12 mouse cellular contexts compared by ENCODE assay signal in the genomic region with DNA sequence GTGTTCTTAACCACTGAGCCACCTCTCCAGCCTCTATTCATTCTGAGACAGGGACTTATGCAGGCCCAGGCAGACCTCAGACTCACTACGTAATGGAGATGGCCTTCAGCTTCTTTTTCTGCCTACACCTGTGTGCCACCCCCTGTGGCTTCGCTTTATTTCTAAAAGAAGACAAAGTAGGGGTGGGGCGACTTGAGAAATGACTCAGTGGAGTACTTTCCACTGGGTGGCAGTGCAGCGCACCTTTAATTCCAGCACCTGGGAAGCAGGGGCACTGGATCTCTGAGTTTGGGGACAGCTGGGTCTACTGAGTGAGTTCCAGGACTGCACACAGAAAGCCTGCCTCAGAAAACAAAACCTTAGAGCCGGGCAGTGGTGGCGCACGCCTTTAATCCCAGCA. TPM values are rescaled to one million over a fixed set of nuclear protein-coding genes. Genes with fewer than 3 reads are reported as not detected.
DNase-seq lines count a peak whose midpoint lies in the region; ATAC-seq and TF ChIP-seq lines count a peak whose summit lies in the region.
"Had no signal": no experiment of that assay in that cellular context is flagged by ENCODE, and none has a peak within 500 bp of the region (broad histone marks: within the 10 kb centered on the region; RNA-seq: fewer than 3 reads in every experiment).

No protein-coding gene starts in this region.

- H3K27ac ChIP-seq in left cerebral cortex, adult 2 months, result no peak overlapping the region
- no peak overlapping the region for H3K27ac ChIP-seq in CH12.LX (ENCODE audit: insufficient read depth, low read depth)
- H3K27ac ChIP-seq in midbrain, embryonic 13.5 days, result no peak overlapping the region
- H3K27ac ChIP-seq: heart, embryonic 10.5 days had no signal

- no peaks in the 10 kb centered on the region for H3K27me3 ChIP-seq in CH12.LX (replicated peaks)
- no peaks in the 10 kb centered on the region for H3K27me3 ChIP-seq in midbrain, embryonic 13.5 days

- no peak overlapping the region for H3K9ac ChIP-seq in CH12.LX (ENCODE audit: insufficient read depth, low read depth)
- no peak overlapping the region for H3K9ac ChIP-seq in midbrain, embryonic 13.5 days (replicated peaks)

- intact Hi-C loops in left cerebral cortex, adult 2 months (cut with DNase I), result no loop called here

- H3K79me2 ChIP-seq in CH12.LX (replicated peaks; ENCODE audit: control insufficient read depth, extremely low read depth, insufficient read depth, poor library complexity, severe bottlenecking), result peaks cover 11% of the 10 kb centered on the region

- peaks cover 55 to 80% of the 10 kb centered on the region in 2 experiments for H3K36me3 ChIP-seq in CH12.LX (replicated peaks in 1 of 2; ENCODE audit: control insufficient read depth in 1 of 2, insufficient read depth in 1 of 2, low read length in 1 of 2)
- peaks cover 55% of the 10 kb centered on the region for H3K36me3 ChIP-seq in midbrain, embryonic 13.5 days

- DNase-seq in embryo, embryonic 11 days, result peak; percentile 25
- no peak for DNase-seq in embryo, embryonic 10.5 days (ENCODE audit: low spot score)
- DNase-seq in left cerebral cortex, adult 2 months (ENCODE audit: extremely low spot score in 1 of 2, low spot score in 2 of 2), result no peak
- no peak for DNase-seq in left cerebral cortex, adult 9 months (ENCODE audit: low spot score in 2 of 2)
- DNase-seq in CH12.LX (ENCODE audit: extremely low read depth), result peak; percentile 45
- peak; percentile 55 for DNase-seq in brain, adult 2 months (ENCODE audit: low read depth, low spot score)
- DNase-seq in B cell, adult 2 months, result no peak
- DNase-seq: kidney, adult 11 months; layer of hippocampus, postnatal 36 days; thymus, adult 2 months had no signal

- H3K4me3 ChIP-seq in left cerebral cortex, adult 2 months, result no peak overlapping the region
- H3K4me3 ChIP-seq in CH12.LX (replicated peaks in 1 of 3; ENCODE audit: low read depth in 2 of 3, low read length in 2 of 3, poor library complexity in 1 of 3), result no peak overlapping the region
- no peak overlapping the region for H3K4me3 ChIP-seq in midbrain, embryonic 13.5 days (replicated peaks)
- H3K4me3 ChIP-seq: heart, embryonic 10.5 days had no signal

- peaks cover 9 to 34% of the 10 kb centered on the region in 2 experiments; a peak in 3 of 4 replicates for H3K4me1 ChIP-seq in CH12.LX (ENCODE audit: control insufficient read depth in 1 of 2, insufficient read depth in 2 of 2)
- no peaks in the 10 kb centered on the region for H3K4me1 ChIP-seq in midbrain, embryonic 13.5 days (replicated peaks)
- H3K4me1 ChIP-seq: heart, embryonic 10.5 days had no signal

- in situ Hi-C loops in CH12.LX (cut with MboI; ENCODE audit: low pct_ligation_motif_present, low pct_unique_long_range_greater_than_20kb, low sequenced_read_pairs), result no loop called here

- no peak; the same call in none of the 2 replicates for TF ChIP-seq RAD21 in CH12.LX (IDR thresholded peaks at IDR 0.05; ENCODE audit: low read depth, low read length)

- 91% methylated on average over 7 of the region's 7 CpGs for WGBS in midbrain, embryonic 13.5 days

- ATAC-seq in midbrain, embryonic 13.5 days, result no peak

- dilution Hi-C loops in CH12.LX (cut with MboI; ENCODE audit: extremely low pct_ligation_motif_present, extremely low pct_unique_long_range_greater_than_20kb, low sequenced_read_pairs), result no loop called here

- H3K4me2 ChIP-seq in CH12.LX (ENCODE audit: insufficient read depth, low read depth, poor library complexity, severe bottlenecking), result no peak overlapping the region
- H3K4me2 ChIP-seq in midbrain, embryonic 13.5 days (replicated peaks), result no peak overlapping the region

- no peak for TF ChIP-seq POLR2A in CH12.LX (IDR thresholded peaks at IDR 0.05; ENCODE audit: low read depth, low read length)

- H3K9me3 ChIP-seq in CH12.LX (replicated peaks; ENCODE audit: low read length), result peaks cover 5% of the 10 kb centered on the region
- H3K9me3 ChIP-seq in midbrain, embryonic 13.5 days, result no peaks in the 10 kb centered on the region
- H3K9me3 ChIP-seq: heart, embryonic 10.5 days had no signal

- TF ChIP-seq EP300 in CH12.LX (IDR thresholded peaks at IDR 0.05; ENCODE audit: low read length), result no peak

- TF ChIP-seq CTCF in left cerebral cortex, adult 2 months (IDR thresholded peaks at IDR 0.05), result peak; percentile 35
- TF ChIP-seq CTCF in CH12.LX (conservative IDR thresholded peaks at IDR 0.05 in 1 of 2, IDR thresholded peaks at IDR 0.05 in 1 of 2; ENCODE audit: low read depth in 2 of 2, low read length in 2 of 2), result peak in 1 of 2 experiments; percentile 49; a peak in 2 of 4 replicates

TF ChIP-seq in CH12.LX, 34 proteins besides CTCF, POLR2A, EP300 and RAD21:
- TF ChIP-seq JUND (conservative IDR thresholded peaks at IDR 0.05; ENCODE audit: low read depth, low read length) (0 out of 2 replicates have a peak, but pooled peaks have one; percentile 29), JUN (IDR thresholded peaks at IDR 0.05; ENCODE audit: insufficient read depth, low read depth, low read length) (no peak), ETS1 (conservative IDR thresholded peaks at IDR 0.05; ENCODE audit: low read depth, low read length) (no peak), TBP (conservative IDR thresholded peaks at IDR 0.05; ENCODE audit: low read depth, low read length) (no peak), KAT2A (IDR thresholded peaks at IDR 0.05; ENCODE audit: insufficient replicate concordance, low read length) (no peak), NRF1 (IDR thresholded peaks at IDR 0.05; ENCODE audit: low read depth, low read length) (no peak), SIN3A (IDR thresholded peaks at IDR 0.05; ENCODE audit: low read length) (no peak), MAFK (IDR thresholded peaks at IDR 0.05; ENCODE audit: insufficient replicate concordance, low read length) (no peak), SMC3 (IDR thresholded peaks at IDR 0.05; ENCODE audit: low read depth, low read length) (peak; percentile 27), ZKSCAN1 (IDR thresholded peaks at IDR 0.05; ENCODE audit: borderline replicate concordance, low read depth, low read length) (no peak), MAX (IDR thresholded peaks at IDR 0.05; ENCODE audit: low read length) (no peak), NELFE (IDR thresholded peaks at IDR 0.05; ENCODE audit: low read depth, low read length) (no peak), MYC (IDR thresholded peaks at IDR 0.05; ENCODE audit: low read depth, low read length) (no peak), CHD2 (IDR thresholded peaks at IDR 0.05; ENCODE audit: low read length) (no peak), ZC3H11A (IDR thresholded peaks at IDR 0.05; ENCODE audit: low read depth, low read length) (no peak), IRF4 (IDR thresholded peaks at IDR 0.05; ENCODE audit: low read depth, low read length) (peak; percentile 65; the same call in 1 of the 2 replicates), ELF1 (IDR thresholded peaks at IDR 0.05; ENCODE audit: low read depth, low read length) (no peak), USF1 (IDR thresholded peaks at IDR 0.05; ENCODE audit: low read depth, low read length) (no peak), UBTF (IDR thresholded peaks at IDR 0.05; ENCODE audit: low read depth, low read length) (no peak), RCOR1 (conservative IDR thresholded peaks at IDR 0.05; ENCODE audit: low read depth, low read length) (no peak), POLR2AphosphoS2 (IDR thresholded peaks at IDR 0.05; ENCODE audit: low read depth, low read length) (no peak), PAX5 (IDR thresholded peaks at IDR 0.05; ENCODE audit: low read length) (no peak), ZNF384 (IDR thresholded peaks at IDR 0.05; ENCODE audit: low read depth, low read length) (no peak)
TF ChIP-seq in CH12.LX: peak in this region for 3.

RNA-seq across cellular contexts. Expression of a gene that starts 6.7 kb away (rescaled TPM):
- total RNA-seq in left cerebral cortex, adult 2 months (2021), result 100 to 1,000 TPM in 1 of 2 experiments, 10 to 100 TPM in 1; 94.4 to 107 TPM
- 135 and 161 TPM in 2 replicates for total RNA-seq in CH12.LX (2012; rRNA removed)
- 164 and 167 TPM in 2 replicates for total RNA-seq in CH12.LX (2014; rRNA removed)
- 114 and 131 TPM in 2 replicates for polyA plus RNA-seq in CH12.LX (2012; ENCODE audit: insufficient read length, low read depth)
- 64.7 and 67.4 TPM in 2 replicates for polyA plus RNA-seq in midbrain, embryonic 13.5 days (2015; fragmentation: Nextera tagmentation; extraction: Ambion mirVana)

RNA-seq across cellular contexts. Expression of a gene that starts 6.8 kb away (rescaled TPM):
- 10 to 100 TPM; 46.7 to 50.0 TPM for total RNA-seq in left cerebral cortex, adult 2 months (2021)
- 6.7 and 7.5 TPM in 2 replicates for total RNA-seq in CH12.LX (2012; rRNA removed)
- 2.6 and 3.1 TPM in 2 replicates for total RNA-seq in CH12.LX (2014; rRNA removed)
- 2.8 and 2.9 TPM in 2 replicates for polyA plus RNA-seq in CH12.LX (2012; ENCODE audit: insufficient read length, low read depth)
- 6.2 and 6.8 TPM in 2 replicates for polyA plus RNA-seq in midbrain, embryonic 13.5 days (2015; fragmentation: Nextera tagmentation; extraction: Ambion mirVana)

RNA-seq across cellular contexts. Expression of a gene that starts 32.2 kb away (rescaled TPM):
- total RNA-seq in left cerebral cortex, adult 2 months (2021), result 10 to 100 TPM; 11.4 to 12.3 TPM
- total RNA-seq in CH12.LX (2012; rRNA removed) (7.8 and 9.1 TPM in 2 replicates), CH12.LX (2014; rRNA removed) (3.7 and 3.8 TPM in 2 replicates)
- polyA plus RNA-seq in CH12.LX (2012; ENCODE audit: insufficient read length, low read depth), result 8.1 and 9.2 TPM in 2 replicates
- 3.9 and 4.3 TPM in 2 replicates for polyA plus RNA-seq in midbrain, embryonic 13.5 days (2015; fragmentation: Nextera tagmentation; extraction: Ambion mirVana)

RNA-seq across cellular contexts. Expression of a gene that starts 41.6 kb away (rescaled TPM):
- total RNA-seq in left cerebral cortex, adult 2 months (2021), result 10 to 100 TPM; 13.0 to 13.3 TPM
- 5.5 and 9.8 TPM in 2 replicates for total RNA-seq in CH12.LX (2012; rRNA removed)
- total RNA-seq in CH12.LX (2014; rRNA removed), result 5.8 and 7.1 TPM in 2 replicates
- polyA plus RNA-seq in CH12.LX (2012; ENCODE audit: insufficient read length, low read depth), result 9.1 and 11.0 TPM in 2 replicates
- polyA plus RNA-seq in midbrain, embryonic 13.5 days (2015; fragmentation: Nextera tagmentation; extraction: Ambion mirVana), result 12.1 and 12.2 TPM in 2 replicates

Comparison
In these comparisons a context has a peak if more than half of its experiments do, and no peak if none do; other contexts are left out.
1. DNase-seq: peak in embryo, embryonic 11 days (single experiment), CH12.LX (single experiment) and brain, adult 2 months (single experiment); none in embryo, embryonic 10.5 days (single experiment), left cerebral cortex, adult 2 months (0 of 2), left cerebral cortex, adult 9 months (0 of 2) and B cell, adult 2 months (0 of 2).
2. RNA of a gene that starts 6.8 kb away (total RNA-seq): 46.7 to 50.0 TPM in left cerebral cortex, adult 2 months; 2.6 to 7.5 TPM in CH12.LX; every median in the first group is over 4 times any median in the second.